Mouse (Mus musculus) midbrain, embryonic 13.5 days (tissue): ENCODE measurements around the gene Arhgap4. TPM values are rescaled to one million over a fixed set of nuclear protein-coding genes. Genes with fewer than 3 reads are reported as not detected.

ENCODE experiments used
- ATAC-seq: fragments of 200-750 bp; cut with Nextera tagmentation; 2 replicates; pipeline ENCODE4 v1.8.0; 2017; ENCODE audit warnings: mild to moderate bottlenecking, moderate TSS enrichment, moderate library complexity
- H3K27ac ChIP-seq: fragments of 300-500 bp; sonication (generic); 2 replicates; pipeline ENCODE4 v1.5.1; 2015; ENCODE audit warnings: inconsistent platforms, mild to moderate bottlenecking, moderate library complexity
- H3K27me3 ChIP-seq: fragments of 300-500 bp; sonication (generic); 2 replicates; pipeline ENCODE4 v1.6.1; 2015; ENCODE audit warnings: mild to moderate bottlenecking, inconsistent platforms
- H3K36me3 ChIP-seq: fragments of 300-500 bp; sonication (generic); 2 replicates; pipeline ENCODE4 v1.6.1; 2015; ENCODE audit warnings: mild to moderate bottlenecking, inconsistent platforms
- H3K4me1 ChIP-seq: fragments of 300-500 bp; sonication (generic); replicated peaks from 2 replicates; pipeline ENCODE4 v1.6.1; 2015; ENCODE audit warnings: inconsistent platforms
- H3K4me2 ChIP-seq: fragments of 300-500 bp; sonication (generic); replicated peaks from 2 replicates; pipeline ENCODE4 v1.6.1; 2015; ENCODE audit warnings: moderate library complexity, mild to moderate bottlenecking, inconsistent platforms
- H3K4me3 ChIP-seq: fragments of 300-500 bp; sonication (generic); replicated peaks from 2 replicates; pipeline ENCODE4 v1.5.1; 2015; ENCODE audit warnings: mild to moderate bottlenecking, inconsistent platforms
- H3K9ac ChIP-seq: fragments of 300-500 bp; sonication (generic); replicated peaks from 2 replicates; pipeline ENCODE4 v1.6.1; 2015; ENCODE audit warnings: mild to moderate bottlenecking, inconsistent platforms
- H3K9me3 ChIP-seq: fragments of 300-500 bp; sonication (generic); 2 replicates; pipeline ENCODE4 v1.6.1; 2016; ENCODE audit warnings: mild to moderate bottlenecking, inconsistent platforms
- WGBS: fragments of 180-500 bp; shearing (Covaris S2); methylation state at CpG from one replicate; pipeline ENCODE4 v1.1.7; 2015; 5-methylcytosine and 5-hydroxymethylcytosine counted together
- polyA plus RNA-seq: library from polyadenylated mRNA; unstranded; fragments of >200 nt; fragmentation: Nextera tagmentation; extraction: Ambion mirVana; gene quantifications from 2 replicates; pipeline ENCODE4 v1.2.1, GENCODE M21; 2015

The Arhgap4 gene
- polyA plus RNA-seq, 1 experiment from 2014 or later: 2.8 TPM

- Histone ChIP-seq H3K27me3 (no peaks in the 10 kb centered on the region), H3K4me2 (no peak overlapping the region), H3K4me1 (no peaks in the 10 kb centered on the region), H3K4me3 (no peak overlapping the region), H3K36me3 (peaks cover 97% of the 10 kb centered on the region), H3K9ac (no peak overlapping the region), H3K9me3 (no peaks in the 10 kb centered on the region), H3K27ac (no peak overlapping the region)
- WGBS: 34% methylated on average over 4 of the region's 4 CpGs
- ATAC-seq: peak; percentile 70
Measured at GRCm38 (mm10) chrX:73948647-73949046, 27.0 kb upstream of the Arhgap4 start.

- no peaks in the 10 kb centered on the region for H3K9me3 ChIP-seq
- WGBS: 84% methylated on average over 6 of the region's 6 CpGs
- H3K4me3 ChIP-seq: no peak overlapping the region
- H3K27ac ChIP-seq: no peak overlapping the region
- H3K9ac ChIP-seq: no peak overlapping the region
- peaks cover 93% of the 10 kb centered on the region for H3K36me3 ChIP-seq
- no peak for ATAC-seq
- H3K27me3 ChIP-seq: no peaks in the 10 kb centered on the region
- no peaks in the 10 kb centered on the region for H3K4me1 ChIP-seq
- no peak overlapping the region for H3K4me2 ChIP-seq
Measured at GRCm38 (mm10) chrX:73946896-73947295, 25.2 kb upstream of the Arhgap4 start.

GRCm38 (mm10) chrX:73942294-73942693 is 20.6 kb upstream of the Arhgap4 start:
- Histone ChIP-seq H3K4me3 (no peak overlapping the region), H3K4me1 (no peaks in the 10 kb centered on the region), H3K36me3 (peaks cover 56% of the 10 kb centered on the region), H3K27ac (no peak overlapping the region), H3K4me2 (no peak overlapping the region), H3K9me3 (no peaks in the 10 kb centered on the region), H3K27me3 (no peaks in the 10 kb centered on the region), H3K9ac (no peak overlapping the region)
- 84% methylated on average over 2 of the region's 2 CpGs for WGBS
- ATAC-seq: no peak

GRCm38 (mm10) chrX:73941860-73942259 is 20.2 kb upstream of the Arhgap4 start:
- no peak for ATAC-seq
- WGBS: 93% methylated on average over 2 of the region's 2 CpGs
- Histone ChIP-seq H3K27me3 (no peaks in the 10 kb centered on the region), H3K9me3 (no peaks in the 10 kb centered on the region), H3K4me3 (no peak overlapping the region), H3K36me3 (peaks cover 52% of the 10 kb centered on the region), H3K4me1 (no peaks in the 10 kb centered on the region), H3K9ac (no peak overlapping the region), H3K4me2 (no peak overlapping the region), H3K27ac (no peak overlapping the region)

- Histone ChIP-seq H3K27ac (no peak overlapping the region), H3K4me2 (no peak overlapping the region), H3K9me3 (no peaks in the 10 kb centered on the region), H3K4me3 (no peak overlapping the region), H3K4me1 (no peaks in the 10 kb centered on the region), H3K27me3 (no peaks in the 10 kb centered on the region), H3K36me3 (no peaks in the 10 kb centered on the region), H3K9ac (no peak overlapping the region)
- WGBS: 85% methylated on average over 2 of the region's 2 CpGs
- ATAC-seq: no peak
Measured at GRCm38 (mm10) chrX:73931871-73932270, 10.2 kb upstream of the Arhgap4 start.

GRCm38 (mm10) chrX:73930402-73931062 is 8.9 kb upstream of the Arhgap4 start, which contains the start of gene Renbp:
Gene Renbp (minus strand): TSS chrX:73930850.
- Histone ChIP-seq H3K36me3 (no peaks in the 10 kb centered on the region), H3K4me2 (0 out of 2 replicates have a peak within 1 kb of the TSS, but pooled peaks have one; percentile 2), H3K27me3 (no peaks in the 10 kb centered on the region), H3K4me1 (no peaks in the 10 kb centered on the region), H3K9me3 (no peaks in the 10 kb centered on the region), H3K9ac (no peak within 1 kb of the TSS), H3K27ac (no peak within 1 kb of the TSS), H3K4me3 (no peak within 1 kb of the TSS)
- 49% methylated on average over 17 of the region's 17 CpGs for WGBS
- ATAC-seq: peak; percentile 62

GRCm38 (mm10) chrX:73922550-73922882 is 846 bp upstream of the Arhgap4 start:
- Histone ChIP-seq H3K4me3 (peak overlapping the region; percentile 58), H3K27me3 (no peaks in the 10 kb centered on the region), H3K4me2 (peak overlapping the region; percentile 65), H3K36me3 (peaks cover 15% of the 10 kb centered on the region; the same call in 1 of the 2 replicates), H3K4me1 (peaks cover 10% of the 10 kb centered on the region), H3K27ac (peak overlapping the region; percentile 74; the same call in 1 of the 2 replicates), H3K9ac (peak overlapping the region; percentile 64), H3K9me3 (no peaks in the 10 kb centered on the region)
- ATAC-seq: no peak
- WGBS: 82% methylated on average over 8 of the region's 8 CpGs

GRCm38 (mm10) chrX:73921285-73921822 is 316 bp downstream of the Arhgap4 start:
- H3K4me2 ChIP-seq: peak overlapping the region; percentile 70
- H3K27ac ChIP-seq: peak overlapping the region; percentile 79
- peak; percentile 51 for ATAC-seq
- peaks cover 19% of the 10 kb centered on the region; the same call in 1 of the 2 replicates for H3K36me3 ChIP-seq
- H3K4me3 ChIP-seq: peak overlapping the region; percentile 58
- H3K9ac ChIP-seq: peak overlapping the region; percentile 76
- 25% methylated on average over 34 of the region's 34 CpGs for WGBS
- peaks cover 10% of the 10 kb centered on the region for H3K4me1 ChIP-seq
- H3K27me3 ChIP-seq: no peaks in the 10 kb centered on the region
- no peaks in the 10 kb centered on the region for H3K9me3 ChIP-seq

GRCm38 (mm10) chrX:73918631-73919030 is 3.0 kb downstream of the Arhgap4 start:
- Histone ChIP-seq H3K27me3 (no peaks in the 10 kb centered on the region), H3K27ac (no peak overlapping the region), H3K4me2 (no peak overlapping the region), H3K36me3 (peaks cover 19% of the 10 kb centered on the region; the same call in 1 of the 2 replicates), H3K4me3 (no peak overlapping the region), H3K4me1 (peaks cover 17% of the 10 kb centered on the region), H3K9me3 (no peaks in the 10 kb centered on the region), H3K9ac (no peak overlapping the region)
- no peak for ATAC-seq
- WGBS: 82% methylated on average over 5 of the region's 5 CpGs

GRCm38 (mm10) chrX:73916945-73917344 is 4.7 kb downstream of the Arhgap4 start:
- Histone ChIP-seq H3K9ac (no peak overlapping the region), H3K9me3 (no peaks in the 10 kb centered on the region), H3K4me2 (no peak overlapping the region), H3K36me3 (peaks cover 19% of the 10 kb centered on the region; the same call in 1 of the 2 replicates), H3K27ac (no peak overlapping the region), H3K4me3 (no peak overlapping the region), H3K4me1 (peaks cover 17% of the 10 kb centered on the region), H3K27me3 (no peaks in the 10 kb centered on the region)
- ATAC-seq: no peak
- 76% methylated on average over 8 of the region's 8 CpGs for WGBS

- H3K27ac ChIP-seq: peak overlapping the region; percentile 82
- H3K9ac ChIP-seq: peak overlapping the region; percentile 23; the same call in 1 of the 2 replicates
- H3K36me3 ChIP-seq: peaks cover 19% of the 10 kb centered on the region; the same call in 1 of the 2 replicates
- peak overlapping the region; percentile 44 for H3K4me2 ChIP-seq
- no peaks in the 10 kb centered on the region for H3K9me3 ChIP-seq
- H3K4me1 ChIP-seq: peaks cover 14% of the 10 kb centered on the region; the same call in 1 of the 2 replicates
- H3K27me3 ChIP-seq: no peaks in the 10 kb centered on the region
- peak overlapping the region; percentile 21 for H3K4me3 ChIP-seq
- WGBS: 30% methylated on average over 31 of the region's 31 CpGs
- ATAC-seq: peak; percentile 97
Measured at GRCm38 (mm10) chrX:73914827-73915703, 6.6 kb downstream of the Arhgap4 start.

GRCm38 (mm10) chrX:73911588-73911987 is 10.1 kb downstream of the Arhgap4 start:
- no peak for ATAC-seq
- Histone ChIP-seq H3K4me2 (no peak overlapping the region), H3K9ac (no peak overlapping the region), H3K27me3 (no peaks in the 10 kb centered on the region), H3K27ac (no peak overlapping the region), H3K4me3 (no peak overlapping the region), H3K36me3 (no peaks in the 10 kb centered on the region), H3K4me1 (peaks cover 10% of the 10 kb centered on the region; the same call in 1 of the 2 replicates), H3K9me3 (no peaks in the 10 kb centered on the region)
- WGBS: 67% methylated on average over 2 of the region's 2 CpGs
